Mouse (Mus musculus) cerebellum, adult (tissue): Measurements from ENCODE around the gene Stx1a.

Experiments
- ATAC-seq: cut with Nextera tagmentation; 2 replicates; pipeline ENCODE4 v1.9.2; 2017; ENCODE audit warnings: mild to moderate bottlenecking, moderate library complexity, mixed read lengths; ENCODE audit not compliant: insufficient number of reproducible peaks, low FRiP score, low TSS enrichment

Gene Stx1a

DNA sequence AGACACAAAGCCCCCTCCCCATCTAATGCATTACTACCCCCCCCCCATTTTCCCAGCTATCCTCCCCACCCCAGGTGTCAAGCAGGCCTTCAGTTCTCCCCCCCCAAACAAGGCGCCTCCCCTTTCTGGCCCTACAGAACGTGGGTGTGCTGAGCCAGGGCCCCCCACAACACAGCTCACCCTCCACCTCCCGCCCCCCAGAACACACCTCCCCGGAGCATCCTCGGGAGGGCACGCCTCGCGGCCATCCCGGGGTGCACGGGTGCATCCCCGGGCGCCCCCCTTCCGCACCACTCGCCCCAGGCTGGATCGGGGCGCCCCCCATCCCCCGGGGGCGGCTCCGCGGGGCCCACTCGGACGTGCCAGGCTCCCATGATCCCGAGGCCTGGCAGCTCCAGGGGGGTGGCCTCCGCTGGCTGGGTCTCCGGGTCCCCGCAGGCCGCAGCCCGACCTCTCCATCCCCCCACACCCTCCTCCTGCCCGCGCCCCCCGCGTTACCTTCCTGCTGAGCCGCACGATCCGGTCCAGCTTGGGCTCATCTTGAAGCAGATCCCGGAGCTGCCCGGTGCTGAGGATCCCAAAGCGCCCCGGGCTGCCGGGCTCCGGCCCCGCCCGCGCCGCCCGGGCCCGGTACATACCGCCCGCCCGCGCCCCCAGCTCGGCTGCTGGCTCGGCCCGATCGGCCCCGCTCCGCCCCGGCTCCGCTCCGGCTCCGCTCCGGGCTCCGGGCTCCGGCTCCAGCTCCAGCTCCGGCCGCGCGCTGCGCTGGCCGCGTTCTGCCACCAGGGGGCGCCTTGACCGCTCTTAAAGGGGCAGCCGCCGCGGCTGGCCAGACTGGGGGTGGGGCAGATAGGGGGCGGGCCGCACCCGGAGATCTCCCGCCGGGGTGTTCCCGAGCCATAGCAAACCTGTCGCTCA lies 54.5 kb downstream of the Stx1a start, which contains the start of gene Vps37d:
Vps37d (minus strand) TSS at position 703 of the 918 bp plus-strand sequence.
- ATAC-seq, result peak; percentile 81

GRCm38 (mm10) chr5:135078482-135078810 lies 55.2 kb downstream of the Stx1a start:
- ATAC-seq, result no peak

GRCm38 (mm10) chr5:135079578-135079977 lies 56.3 kb downstream of the Stx1a start:
- ATAC-seq, result no peak

DNA sequence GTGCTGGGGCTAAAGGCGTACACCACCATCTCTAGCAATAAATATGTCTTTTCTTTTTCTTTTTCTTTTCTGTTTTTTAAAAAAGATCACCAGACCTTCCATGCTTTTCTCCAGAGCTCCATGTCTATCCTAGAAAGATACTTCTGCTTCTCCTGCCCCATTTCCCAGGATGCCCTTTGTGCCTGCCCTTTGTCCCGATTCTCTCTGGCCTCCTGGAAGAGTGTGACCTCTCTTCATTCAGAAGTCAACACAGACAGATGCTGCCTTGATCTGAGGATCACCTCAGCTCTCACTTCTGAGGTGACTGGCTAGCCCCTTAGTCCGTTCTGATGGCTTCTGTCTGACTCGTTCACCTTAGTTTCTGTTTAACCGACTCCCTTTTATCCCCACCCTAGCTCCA lies 57.3 kb downstream of the Stx1a start:
- no peak for ATAC-seq

DNA sequence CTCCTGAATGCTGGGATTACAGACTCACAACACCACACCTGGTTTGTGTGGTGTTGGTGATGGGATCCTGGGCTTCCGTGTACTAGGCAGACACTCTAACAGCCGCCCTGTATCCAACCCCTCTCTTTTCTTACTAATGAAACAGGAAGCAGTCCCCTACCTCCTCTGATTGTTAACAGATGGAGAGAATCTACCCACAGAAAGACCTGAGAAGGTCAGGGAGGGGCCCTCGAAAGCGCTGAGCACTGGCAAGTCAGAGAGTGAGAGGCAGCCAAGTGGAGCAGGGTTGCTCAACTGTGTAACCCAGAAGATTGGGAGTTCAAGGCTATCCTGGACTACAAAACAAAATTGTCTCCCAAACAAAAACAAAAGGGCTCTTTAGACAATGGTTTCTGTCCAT lies 63.6 kb downstream of the Stx1a start:
- no peak for ATAC-seq

DNA sequence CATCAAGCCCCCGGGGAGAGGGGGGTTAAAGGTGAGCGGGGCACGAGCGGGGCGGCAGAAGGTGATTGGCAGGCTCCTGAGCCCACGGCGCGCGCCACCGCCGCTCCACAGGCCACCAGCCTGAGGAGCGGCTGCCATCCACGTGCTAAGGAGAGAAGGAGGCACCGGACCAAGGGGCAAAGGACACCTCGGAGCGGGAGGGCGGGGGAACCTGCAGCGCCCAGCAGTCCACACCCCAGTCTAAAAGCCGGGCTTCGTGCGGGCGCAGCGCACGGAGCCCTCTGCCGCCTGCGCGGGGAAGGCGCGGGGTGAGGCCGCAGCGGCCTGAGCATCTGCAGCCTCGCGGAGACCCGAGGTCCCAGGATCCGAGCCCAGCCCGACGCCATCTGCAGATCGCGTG lies 66.4 kb downstream of the Stx1a start, which contains the start of gene Mlxipl:
Mlxipl (plus strand) TSS at position 238 of the 400 bp plus-strand sequence.
- ATAC-seq, result no peak
